Mouse (Mus musculus) midbrain, embryonic 14.5 days (tissue): Measurements from ENCODE around the gene Lhx5. TPM values are rescaled to one million over a fixed set of nuclear protein-coding genes. Genes with fewer than 3 reads are reported as not detected.

Experiments used
- ATAC-seq: fragments of 200-750 bp; cut with Nextera tagmentation; 2 replicates; pipeline ENCODE4 v1.8.0; 2017; ENCODE audit warnings: moderate number of reproducible peaks, moderate library complexity; ENCODE audit not compliant: low FRiP score, low TSS enrichment
- DNase-seq: peaks from one replicate; pipeline ENCODE4 v3.0.0-alpha.2; 2015
- H3K27ac ChIP-seq: fragments of 300-500 bp; sonication (generic); replicated peaks from 2 replicates; pipeline ENCODE4 v1.5.1; 2014; ENCODE audit warnings: mild to moderate bottlenecking, low read depth, low read length, moderate library complexity
- H3K27me3 ChIP-seq: fragments of 300-500 bp; sonication (generic); 2 replicates; pipeline ENCODE4 v1.6.1; 2014; ENCODE audit warnings: low read length, control low read depth, mixed read lengths; ENCODE audit not compliant: control insufficient read depth, insufficient read depth
- H3K36me3 ChIP-seq: fragments of 300-500 bp; sonication (generic); 2 replicates; pipeline ENCODE4 v1.6.1; 2014; ENCODE audit warnings: low read length, control low read depth; ENCODE audit not compliant: control insufficient read depth, insufficient read depth
- H3K4me1 ChIP-seq: fragments of 300-500 bp; sonication (generic); 2 replicates; pipeline ENCODE4 v1.6.1; 2014; ENCODE audit warnings: mild to moderate bottlenecking, antibody characterized with exemption, low read length, control low read depth; ENCODE audit not compliant: control insufficient read depth, insufficient read depth
- H3K4me2 ChIP-seq: fragments of 300-500 bp; sonication (generic); 2 replicates; pipeline ENCODE4 v1.6.1; 2014; ENCODE audit warnings: mild to moderate bottlenecking, low read length, moderate library complexity
- H3K4me3 ChIP-seq: fragments of 300-500 bp; sonication (generic); replicated peaks from 2 replicates; pipeline ENCODE4 v1.5.1; 2014; ENCODE audit warnings: low read depth, low read length
- H3K9ac ChIP-seq: fragments of 300-500 bp; sonication (generic); replicated peaks from 2 replicates; pipeline ENCODE4 v1.6.1; 2014; ENCODE audit warnings: mild to moderate bottlenecking, low read length, moderate library complexity
- H3K9me3 ChIP-seq: fragments of 300-500 bp; sonication (generic); 2 replicates; pipeline ENCODE4 v1.6.1; 2016; ENCODE audit warnings: low read length, control low read depth, mixed read lengths; ENCODE audit not compliant: control insufficient read depth
- WGBS: fragments of 180-500 bp; shearing (Covaris S2); extraction: QIAGEN DNeasy Blood & Tissue Kit; methylation state at CpG from one replicate; pipeline ENCODE4 v1.1.7; 2014; 5-methylcytosine and 5-hydroxymethylcytosine counted together
- polyA plus RNA-seq: library from polyadenylated mRNA; unstranded; fragments of >200 nt; fragmentation: Nextera tagmentation; extraction: Ambion mirVana; gene quantifications from 2 replicates; pipeline ENCODE4 v1.2.1, GENCODE M21; 2014

The Lhx5 gene
- polyA plus RNA-seq, 1 experiment from 2014 or later: 34.1 TPM

- H3K4me3 ChIP-seq: peak overlapping the region; percentile 44
- WGBS: 6% methylated on average over 14 of the region's 14 CpGs
- peak; percentile 98 for DNase-seq
- H3K4me2 ChIP-seq: peak overlapping the region; percentile 72
- no peaks in the 10 kb centered on the region for H3K9me3 ChIP-seq
- peaks cover 10% of the 10 kb centered on the region; the same call in 1 of the 2 replicates for H3K36me3 ChIP-seq
- H3K4me1 ChIP-seq: peaks cover 18% of the 10 kb centered on the region; the same call in 1 of the 2 replicates
- H3K9ac ChIP-seq: peak overlapping the region; percentile 92; the same call in 1 of the 2 replicates
- H3K27me3 ChIP-seq: peaks cover 32% of the 10 kb centered on the region
- peak; percentile 51; the same call in 1 of the 2 replicates for ATAC-seq
- peak overlapping the region; percentile 97 for H3K27ac ChIP-seq
Measured at GRCm38 (mm10) chr5:120440733-120441132, 9.2 kb downstream of the Lhx5 start.

GRCm38 (mm10) chr5:120447305-120447704 is 15.8 kb downstream of the Lhx5 start:
- Histone ChIP-seq H3K4me3 (no peak overlapping the region), H3K9ac (no peak overlapping the region), H3K4me2 (no peak overlapping the region), H3K9me3 (no peaks in the 10 kb centered on the region), H3K4me1 (no peaks in the 10 kb centered on the region), H3K27ac (no peak overlapping the region), H3K36me3 (no peaks in the 10 kb centered on the region), H3K27me3 (peaks cover 4% of the 10 kb centered on the region; the same call in 1 of the 2 replicates)
- ATAC-seq (no peak), DNase-seq (peak; percentile 62)
- WGBS: 51% methylated on average over 13 of the region's 13 CpGs

- DNase-seq: no peak
- Histone ChIP-seq H3K36me3 (no peaks in the 10 kb centered on the region), H3K4me2 (no peak overlapping the region), H3K27ac (no peak overlapping the region), H3K27me3 (no peaks in the 10 kb centered on the region; the same call in 1 of the 2 replicates), H3K4me3 (no peak overlapping the region), H3K9me3 (no peaks in the 10 kb centered on the region), H3K9ac (no peak overlapping the region), H3K4me1 (no peaks in the 10 kb centered on the region)
- ATAC-seq: no peak
- WGBS: 80% methylated on average over 14 of the region's 14 CpGs
Measured at GRCm38 (mm10) chr5:120454756-120455337, 23.3 kb downstream of the Lhx5 start.

GRCm38 (mm10) chr5:120456253-120456652 is 24.8 kb downstream of the Lhx5 start:
- no peak for DNase-seq
- H3K4me2 ChIP-seq: no peak overlapping the region
- ATAC-seq: no peak
- H3K27me3 ChIP-seq: no peaks in the 10 kb centered on the region; the same call in 1 of the 2 replicates
- H3K9me3 ChIP-seq: no peaks in the 10 kb centered on the region
- no peak overlapping the region for H3K4me3 ChIP-seq
- H3K36me3 ChIP-seq: no peaks in the 10 kb centered on the region
- WGBS: 35% methylated on average over 1 of the region's 1 CpGs
- no peaks in the 10 kb centered on the region for H3K4me1 ChIP-seq
- no peak overlapping the region for H3K27ac ChIP-seq
- no peak overlapping the region for H3K9ac ChIP-seq

- 44% methylated on average over 7 of the region's 7 CpGs for WGBS
- Histone ChIP-seq H3K4me3 (no peak overlapping the region), H3K9me3 (no peaks in the 10 kb centered on the region), H3K9ac (no peak overlapping the region), H3K4me2 (no peak overlapping the region), H3K36me3 (no peaks in the 10 kb centered on the region), H3K27me3 (no peaks in the 10 kb centered on the region; the same call in 1 of the 2 replicates), H3K27ac (no peak overlapping the region), H3K4me1 (no peaks in the 10 kb centered on the region)
- DNase-seq (no peak), ATAC-seq (no peak)
Measured at GRCm38 (mm10) chr5:120456841-120457554, 25.5 kb downstream of the Lhx5 start.

GRCm38 (mm10) chr5:120457628-120458027 is 26.1 kb downstream of the Lhx5 start:
- no peaks in the 10 kb centered on the region; the same call in 1 of the 2 replicates for H3K27me3 ChIP-seq
- H3K36me3 ChIP-seq: no peaks in the 10 kb centered on the region
- 5% methylated on average over 9 of the region's 9 CpGs for WGBS
- ATAC-seq (no peak), DNase-seq (peak; percentile 94)
- H3K4me3 ChIP-seq: no peak overlapping the region
- H3K9me3 ChIP-seq: no peaks in the 10 kb centered on the region
- no peaks in the 10 kb centered on the region for H3K4me1 ChIP-seq
- H3K27ac ChIP-seq: no peak overlapping the region
- H3K9ac ChIP-seq: no peak overlapping the region
- H3K4me2 ChIP-seq: no peak overlapping the region

GRCm38 (mm10) chr5:120459133-120459532 is 27.6 kb downstream of the Lhx5 start:
- DNase-seq (no peak), ATAC-seq (no peak)
- Histone ChIP-seq H3K27ac (no peak overlapping the region), H3K9ac (no peak overlapping the region), H3K9me3 (no peaks in the 10 kb centered on the region), H3K36me3 (no peaks in the 10 kb centered on the region), H3K27me3 (no peaks in the 10 kb centered on the region; the same call in 1 of the 2 replicates), H3K4me3 (no peak overlapping the region), H3K4me2 (no peak overlapping the region), H3K4me1 (no peaks in the 10 kb centered on the region)
- 82% methylated on average over 10 of the region's 10 CpGs for WGBS

GRCm38 (mm10) chr5:120461902-120462301 is 30.4 kb downstream of the Lhx5 start:
- ATAC-seq: no peak
- WGBS: 78% methylated on average over 15 of the region's 15 CpGs
- H3K9ac ChIP-seq: no peak overlapping the region

GRCm38 (mm10) chr5:120464321-120464720 is 32.8 kb downstream of the Lhx5 start:
- Histone ChIP-seq H3K36me3 (no peaks in the 10 kb centered on the region), H3K27me3 (no peaks in the 10 kb centered on the region), H3K27ac (no peak overlapping the region), H3K4me1 (no peaks in the 10 kb centered on the region), H3K9me3 (no peaks in the 10 kb centered on the region), H3K4me3 (no peak overlapping the region), H3K4me2 (no peak overlapping the region), H3K9ac (no peak overlapping the region)
- 84% methylated on average over 4 of the region's 4 CpGs for WGBS
- DNase-seq (no peak), ATAC-seq (no peak)

More at GRCm38 (mm10) chr5:120461902-120462301, 30.4 kb downstream of the Lhx5 start:
- Histone ChIP-seq H3K4me2 (no peak overlapping the region), H3K27me3 (no peaks in the 10 kb centered on the region), H3K27ac (no peak overlapping the region), H3K36me3 (no peaks in the 10 kb centered on the region), H3K4me3 (no peak overlapping the region), H3K4me1 (no peaks in the 10 kb centered on the region), H3K9me3 (no peaks in the 10 kb centered on the region)
- no peak for DNase-seq
